19 mouse cellular contexts compared by ENCODE assay signal in genomic region chr3:130573243-130573642, GRCm38 (mm10). TPM values are rescaled to one million over a fixed set of nuclear protein-coding genes. Genes with fewer than 3 reads are reported as not detected.
A peak's percentile ranks its signal among the peaks of the same experiment; 100 is the strongest.
DNase-seq lines count a peak whose midpoint lies in the region; ATAC-seq and TF ChIP-seq lines count a peak whose summit lies in the region.
"Had no signal": no experiment of that assay in that cellular context is flagged by ENCODE, and none has a peak within 500 bp of the region (broad histone marks: within the 10 kb centered on the region; RNA-seq: fewer than 3 reads in every experiment).

No protein-coding gene starts in this region.

- no peaks in the 10 kb centered on the region for H3K4me1 ChIP-seq in forebrain, postnatal 0 days (ENCODE audit: insufficient read depth)
- H3K4me1 ChIP-seq in forebrain, embryonic 15.5 days = no peaks in the 10 kb centered on the region

- 68% methylated on average over 5 of the region's 5 CpGs for WGBS in forebrain, postnatal 0 days
- 70% methylated on average over 5 of the region's 5 CpGs for WGBS in forebrain, embryonic 15.5 days

- H3K36me3 ChIP-seq in forebrain, postnatal 0 days (ENCODE audit: insufficient read depth) = no peaks in the 10 kb centered on the region
- no peaks in the 10 kb centered on the region for H3K36me3 ChIP-seq in forebrain, embryonic 15.5 days
- H3K36me3 ChIP-seq: kidney, embryonic 15.5 days had no signal

- no peak overlapping the region for H3K4me3 ChIP-seq in forebrain, postnatal 0 days (ENCODE audit: low read depth, low read length)
- no peak overlapping the region for H3K4me3 ChIP-seq in forebrain, embryonic 15.5 days
- no peak overlapping the region for H3K4me3 ChIP-seq in left cerebral cortex, adult 2 months
- H3K4me3 ChIP-seq: kidney, embryonic 15.5 days had no signal

- no peaks in the 10 kb centered on the region for H3K27me3 ChIP-seq in forebrain, postnatal 0 days (ENCODE audit: insufficient read depth, low read length)
- no peaks in the 10 kb centered on the region for H3K27me3 ChIP-seq in forebrain, embryonic 15.5 days

- H3K9me3 ChIP-seq in forebrain, postnatal 0 days (ENCODE audit: low read length) = no peaks in the 10 kb centered on the region
- H3K9me3 ChIP-seq in forebrain, embryonic 15.5 days = no peaks in the 10 kb centered on the region

- intact Hi-C loops in left cerebral cortex, adult 2 months (cut with DNase I) = loop anchor here (2.0 to 5.0 kb wide), 2 partner anchors 171 to 478 kb away; no protein-coding TSS in a partner anchor
- intact Hi-C loops in left cerebral cortex, postnatal 25 days (cut with DNase I) = no loop called here

- TF ChIP-seq CTCF in forebrain, postnatal 0 days (IDR thresholded peaks at IDR 0.05; ENCODE audit: low read depth) = peak; percentile 31; the same call in 1 of the 2 replicates
- peak; percentile 6; the same call in 1 of the 2 replicates for TF ChIP-seq CTCF in left cerebral cortex, adult 2 months (IDR thresholded peaks at IDR 0.05)

- no peak overlapping the region for H3K27ac ChIP-seq in forebrain, postnatal 0 days (ENCODE audit: low read depth, low read length)
- H3K27ac ChIP-seq in forebrain, embryonic 15.5 days (replicated peaks) = no peak overlapping the region
- no peak overlapping the region for H3K27ac ChIP-seq in left cerebral cortex, adult 2 months
- H3K27ac ChIP-seq: kidney, embryonic 15.5 days had no signal

- H3K9ac ChIP-seq in forebrain, postnatal 0 days = no peak overlapping the region
- H3K9ac ChIP-seq in forebrain, embryonic 15.5 days (replicated peaks) = no peak overlapping the region
- H3K9ac ChIP-seq: kidney, embryonic 15.5 days had no signal

- H3K4me2 ChIP-seq in forebrain, postnatal 0 days (ENCODE audit: low read depth) = no peak overlapping the region
- no peak overlapping the region for H3K4me2 ChIP-seq in forebrain, embryonic 15.5 days (replicated peaks)
- H3K4me2 ChIP-seq: heart, embryonic 11.5 days; kidney, embryonic 15.5 days had no signal

- no peak for DNase-seq in forebrain, postnatal 0 days
- no peak for DNase-seq in left cerebral cortex, adult 2 months (ENCODE audit: extremely low spot score in 1 of 2, low spot score in 2 of 2)
- no peak for DNase-seq in left cerebral cortex, postnatal 25 days (ENCODE audit: low spot score in 2 of 2)
- DNase-seq in A20 (ENCODE audit: low read depth, low spot score) (peak; percentile 8), R1 (ENCODE audit: low read depth, low spot score) (peak; percentile 49)
- DNase-seq in ovary, adult 18-20 months (ENCODE audit: low spot score) = no peak
- no peak for DNase-seq in cerebellum, adult 18-20 months
- DNase-seq: B cell, adult 2 months; cerebellum, adult 11 months; heart, postnatal 36 days; liver; lung, postnatal 14 days had no signal

- no peak for ATAC-seq in forebrain, postnatal 0 days
- ATAC-seq in forebrain, embryonic 15.5 days (replicated peaks) = no peak
- ATAC-seq: forebrain, embryonic 14.5 days had no signal

RNA-seq across cellular contexts. Expression of gene Etnppl, which starts 44.0 kb away (rescaled TPM):
- not detected in 2 replicates for total RNA-seq in forebrain, postnatal 0 days (2014; rRNA removed)
- polyA plus RNA-seq in forebrain, postnatal 0 days (2015; fragmentation: Nextera tagmentation; extraction: Ambion mirVana) = 0.03 and 0.05 TPM in 2 replicates
- polyA plus RNA-seq in forebrain, embryonic 15.5 days (2015; fragmentation: Nextera tagmentation; extraction: Ambion mirVana) = not detected in 2 replicates
- total RNA-seq in left cerebral cortex, adult 2 months (2021) = 10 to 100 TPM; 13.8 to 15.1 TPM
- total RNA-seq in left cerebral cortex, postnatal 25 days (2021) = 1 to 10 TPM; 6.7 to 9.3 TPM
- total RNA-seq: heart, postnatal 36 days; neutrophil, adult 5-6 weeks had no signal
- polyA plus RNA-seq: forebrain, embryonic 14.5 days; heart, embryonic 11.5 days; spleen, adult 2 months; testis, adult 2 months had no signal

Comparison
In these comparisons a context has a peak if more than half of its experiments do, and no peak if none do; other contexts are left out.
1. DNase-seq: peak in A20 (single experiment) and R1 (single experiment); none in forebrain, postnatal 0 days (single experiment), left cerebral cortex, adult 2 months (0 of 2), left cerebral cortex, postnatal 25 days (0 of 2), ovary, adult 18-20 months (single experiment) and cerebellum, adult 18-20 months (0 of 2).